Mouse (Mus musculus) inflammation-experienced regulatory T-cells, adult 16 weeks (primary cell): Measurements from ENCODE around the gene Cstf3. TPM values are rescaled to one million over a fixed set of nuclear protein-coding genes. Genes with fewer than 3 reads are reported as not detected.

Experiments used
- polyA plus RNA-seq: library from polyadenylated mRNA; unstranded; fragments of 100-300 nt; shearing (Covaris generic); gene quantifications from one replicate; pipeline ENCODE4 v1.2.1, GENCODE M21; 2017

The Cstf3 gene
- polyA plus RNA-seq = 80.8 TPM

DNA sequence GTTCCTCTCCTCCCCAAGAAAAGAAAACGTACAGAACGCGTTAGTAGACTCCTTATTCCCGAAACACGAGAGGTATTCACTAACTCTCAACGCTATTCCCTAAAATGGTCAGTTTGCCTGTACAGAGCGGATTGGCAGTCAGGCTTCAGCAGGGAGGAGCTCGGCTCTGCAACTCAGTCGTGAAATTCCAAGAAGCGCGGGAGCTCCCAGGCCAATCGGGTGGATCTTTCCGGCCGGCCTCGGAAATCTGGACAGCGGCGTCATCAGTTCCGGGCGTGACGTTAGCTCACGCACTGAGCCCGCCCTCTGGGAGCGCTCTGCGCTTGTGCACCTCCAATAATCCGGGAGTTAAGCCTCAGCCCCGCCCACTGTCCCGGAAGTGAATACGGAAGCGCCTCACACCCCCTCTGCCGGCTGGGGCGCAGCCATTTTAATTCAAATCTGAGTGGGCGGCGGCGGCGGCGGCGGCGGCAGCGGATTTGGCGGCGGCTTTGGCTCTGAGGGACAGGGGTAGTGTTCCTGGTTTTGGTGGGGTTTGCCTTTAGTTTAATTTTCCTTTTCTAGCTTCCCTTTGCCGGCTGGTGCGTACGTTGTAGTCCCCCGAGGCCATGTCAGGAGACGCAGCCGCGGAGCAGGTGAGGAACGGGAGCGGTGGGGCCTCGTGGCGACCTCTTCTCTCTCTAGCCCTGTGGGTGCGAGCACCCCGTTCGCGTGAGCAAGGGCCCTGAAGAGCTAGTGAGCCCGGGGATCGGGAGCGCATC is at the start of gene Cstf3:
Cstf3 (plus strand) TSS at position 456 of the 761 bp plus-strand sequence.

DNA sequence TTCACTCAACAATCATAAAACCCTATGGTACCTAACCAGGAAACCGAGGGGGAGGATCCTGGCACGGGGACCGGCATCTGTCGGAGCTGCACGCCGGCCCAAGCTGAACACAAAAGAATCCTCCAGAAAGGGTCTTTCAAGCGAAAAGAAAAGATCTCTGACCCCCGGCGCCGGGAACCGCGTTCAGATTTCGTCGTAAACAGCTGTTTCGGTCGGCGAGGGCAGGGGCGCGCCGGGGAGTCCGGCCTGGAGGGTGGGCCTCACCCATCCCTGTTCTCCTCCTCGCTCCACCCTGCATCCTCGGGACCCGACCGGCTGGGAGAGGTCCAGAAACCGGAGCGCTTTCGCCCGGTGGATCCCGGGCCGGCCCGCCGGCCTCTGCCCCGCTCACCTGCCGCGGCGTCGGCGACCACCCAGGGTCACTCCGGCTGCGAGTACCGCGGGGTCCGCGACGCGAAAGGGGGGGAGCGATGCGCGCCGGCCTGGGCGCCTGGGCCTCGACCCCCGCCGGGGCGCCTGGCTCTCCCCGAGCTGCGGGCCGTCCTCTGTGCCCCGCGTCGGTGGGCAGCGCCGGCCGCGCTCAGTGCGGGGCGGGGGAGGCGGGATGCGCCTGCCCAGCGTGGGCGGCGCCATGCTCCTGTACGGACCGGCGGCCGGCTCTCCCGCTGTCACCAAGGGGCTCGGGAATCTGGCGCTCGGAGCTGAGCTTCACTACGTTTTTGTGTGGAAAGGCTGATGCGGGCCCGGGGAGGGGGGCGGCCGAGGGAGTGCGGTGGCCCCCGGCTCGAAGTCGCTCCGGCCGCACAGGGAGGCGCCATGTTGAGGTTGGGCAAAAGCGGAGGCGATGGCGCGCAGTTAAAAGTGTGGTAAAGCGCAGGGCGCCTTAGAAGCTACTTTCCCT is 121.5 kb downstream of the Cstf3 start, which contains the start of gene Tcp11l1:
Tcp11l1 (minus strand) TSS at position 585 of the 901 bp plus-strand sequence.

Other genes starting within 250 kb of the Cstf3 start
- gene D430041D05Rik, start 179.5 kb upstream of the Cstf3 start, polyA plus RNA-seq = not detected
- gene Hipk3, start 96.1 kb upstream of the Cstf3 start, polyA plus RNA-seq = 13.9 TPM
- gene Tcp11l1, start 121.6 kb downstream of the Cstf3 start, polyA plus RNA-seq = 0.35 TPM
- not detected for gene Pin1rt1, start 125.9 kb downstream of the Cstf3 start, polyA plus RNA-seq
- not detected for gene Depdc7, start 152.4 kb downstream of the Cstf3 start, polyA plus RNA-seq
- 1.1 TPM for gene Qser1, start 226.2 kb downstream of the Cstf3 start, polyA plus RNA-seq